In genomic region chr13:48871887-48872606, GRCm38 (mm10) we compare ENCODE assay signal across 8 mouse cellular contexts. TPM values are rescaled to one million over a fixed set of nuclear protein-coding genes. Genes with fewer than 3 reads are reported as not detected.
DNase-seq lines count a peak whose midpoint lies in the region; ATAC-seq lines count a peak whose summit lies in the region.

No protein-coding gene starts in this region.

- intact Hi-C loops in left cerebral cortex, postnatal 25 days (cut with DNase I): no loop called here

- H3K9ac ChIP-seq in forebrain, embryonic 16.5 days (replicated peaks; ENCODE audit: low read depth, low read length): peak overlapping the region; percentile 94
- peak overlapping the region; percentile 97 for H3K9ac ChIP-seq in kidney, embryonic 16.5 days (replicated peaks; ENCODE audit: low read length)
- H3K9ac ChIP-seq in midbrain, embryonic 15.5 days: peak overlapping the region; percentile 98

- H3K4me2 ChIP-seq in forebrain, embryonic 16.5 days (ENCODE audit: low read length): peak overlapping the region; percentile 68
- peak overlapping the region; percentile 86 for H3K4me2 ChIP-seq in kidney, embryonic 16.5 days (replicated peaks; ENCODE audit: low read depth, low read length)
- H3K4me2 ChIP-seq in midbrain, embryonic 15.5 days: peak overlapping the region; percentile 87

- WGBS in forebrain, embryonic 16.5 days: 65% methylated on average over 7 of the region's 7 CpGs
- 61% methylated on average over 7 of the region's 7 CpGs for WGBS in kidney, embryonic 16.5 days
- WGBS in midbrain, embryonic 15.5 days: 72% methylated on average over 7 of the region's 7 CpGs

- DNase-seq in right cerebral cortex, postnatal 10 days (ENCODE audit: low spot score in 2 of 2): peak; percentile 21 to 33
- no peak for DNase-seq in right cerebral cortex, postnatal 14 days
- DNase-seq in adrenal gland, postnatal 4 days (ENCODE audit: low spot score in 2 of 2): no peak
- no peak for DNase-seq in left cerebral cortex, postnatal 25 days (ENCODE audit: low spot score in 2 of 2)
- no peak for DNase-seq in cerebellum, adult 11 months

- H3K9me3 ChIP-seq in forebrain, embryonic 16.5 days (ENCODE audit: control insufficient read depth, low read length): no peaks in the 10 kb centered on the region
- H3K9me3 ChIP-seq in kidney, embryonic 16.5 days (ENCODE audit: low read length): no peaks in the 10 kb centered on the region
- no peaks in the 10 kb centered on the region for H3K9me3 ChIP-seq in midbrain, embryonic 15.5 days

- H3K4me1 ChIP-seq in forebrain, embryonic 16.5 days (replicated peaks; ENCODE audit: control insufficient read depth, insufficient read depth, low read length): peaks cover 31% of the 10 kb centered on the region
- peaks cover 32% of the 10 kb centered on the region for H3K4me1 ChIP-seq in kidney, embryonic 16.5 days (ENCODE audit: insufficient read depth, low read length)
- peaks cover 35% of the 10 kb centered on the region for H3K4me1 ChIP-seq in midbrain, embryonic 15.5 days

- peak overlapping the region; percentile 63 for H3K4me3 ChIP-seq in forebrain, embryonic 16.5 days (replicated peaks; ENCODE audit: low read length)
- H3K4me3 ChIP-seq in kidney, embryonic 16.5 days (ENCODE audit: low read length): peak overlapping the region; percentile 82
- peak overlapping the region; percentile 72 for H3K4me3 ChIP-seq in midbrain, embryonic 15.5 days

- ATAC-seq in forebrain, embryonic 16.5 days: no peak
- ATAC-seq in kidney, embryonic 16.5 days (ENCODE audit: low FRiP score, low TSS enrichment): no peak
- no peak for ATAC-seq in midbrain, embryonic 15.5 days (replicated peaks)

- no peaks in the 10 kb centered on the region for H3K27me3 ChIP-seq in forebrain, embryonic 16.5 days (replicated peaks; ENCODE audit: control insufficient read depth, insufficient read depth, low read length)
- H3K27me3 ChIP-seq in kidney, embryonic 16.5 days (ENCODE audit: insufficient read depth, low read length): no peaks in the 10 kb centered on the region
- H3K27me3 ChIP-seq in midbrain, embryonic 15.5 days (replicated peaks): no peaks in the 10 kb centered on the region

- no peaks in the 10 kb centered on the region for H3K36me3 ChIP-seq in forebrain, embryonic 16.5 days (ENCODE audit: control insufficient read depth, insufficient read depth)
- H3K36me3 ChIP-seq in kidney, embryonic 16.5 days (ENCODE audit: insufficient read depth, low read length): no peaks in the 10 kb centered on the region
- no peaks in the 10 kb centered on the region for H3K36me3 ChIP-seq in midbrain, embryonic 15.5 days (replicated peaks)

- H3K27ac ChIP-seq in forebrain, embryonic 16.5 days (ENCODE audit: low read length): no peak overlapping the region
- H3K27ac ChIP-seq in kidney, embryonic 16.5 days (ENCODE audit: low read length): peak overlapping the region; percentile 82; the same call in 1 of the 2 replicates
- H3K27ac ChIP-seq in midbrain, embryonic 15.5 days: peak overlapping the region; percentile 84; the same call in 1 of the 2 replicates

RNA-seq across cellular contexts. Expression of gene Phf2, which starts 1.1 kb away (rescaled TPM):
- 10.2 and 11.5 TPM in 2 replicates for polyA plus RNA-seq in forebrain, embryonic 16.5 days (2015; fragmentation: Nextera tagmentation; extraction: Ambion mirVana)
- 7.0 and 7.9 TPM in 2 replicates for polyA plus RNA-seq in kidney, embryonic 16.5 days (2015; fragmentation: Nextera tagmentation; extraction: Ambion mirVana)
- 10.7 and 11.0 TPM in 2 replicates for polyA plus RNA-seq in midbrain, embryonic 15.5 days (2015; fragmentation: Nextera tagmentation; extraction: Ambion mirVana)
- total RNA-seq in adrenal gland, postnatal 4 days (2021): 10 to 100 TPM; 44.6 to 45.7 TPM
- total RNA-seq in left cerebral cortex, postnatal 25 days (2021): 10 to 100 TPM; 32.8 to 33.0 TPM

Comparison
In these comparisons a context has a peak if more than half of its experiments do, and no peak if none do; other contexts are left out.
1. DNase-seq: peak in right cerebral cortex, postnatal 10 days (2 of 2); none in right cerebral cortex, postnatal 14 days (single experiment), adrenal gland, postnatal 4 days (0 of 2), left cerebral cortex, postnatal 25 days (0 of 2) and cerebellum, adult 11 months (single experiment).
2. Peak in every context shown above with its lines, with median percentiles within 50 percentile points of each other: H3K4me2 ChIP-seq, H3K4me3 ChIP-seq and H3K9ac ChIP-seq.